8 mouse cellular contexts compared by ENCODE assay signal in the genomic region with DNA sequence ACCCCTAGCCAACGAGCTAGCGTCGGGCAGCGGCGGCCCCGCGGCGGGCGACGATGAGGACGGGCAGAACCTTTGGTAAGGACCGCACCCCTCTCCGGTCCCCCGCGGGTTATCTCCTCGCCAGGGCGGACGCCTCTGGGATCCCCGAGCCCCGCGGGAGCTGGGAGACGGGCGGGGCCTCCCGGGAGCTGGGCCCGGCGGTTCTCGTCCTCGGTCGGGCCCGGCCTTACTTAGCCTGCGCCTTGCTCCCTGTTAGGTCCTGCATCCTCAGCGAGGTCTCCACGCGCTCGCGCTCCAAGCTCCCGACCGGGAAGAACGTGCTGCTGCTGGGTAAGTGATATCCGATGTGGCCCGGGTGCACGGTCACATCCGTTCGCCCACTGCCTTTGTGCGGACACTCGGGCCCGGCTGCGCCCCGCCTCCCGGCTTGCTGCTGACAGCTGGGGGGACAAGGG. TPM values are rescaled to one million over a fixed set of nuclear protein-coding genes. Genes with fewer than 3 reads are reported as not detected.
DNase-seq lines count a peak whose midpoint lies in the region; ATAC-seq and TF ChIP-seq lines count a peak whose summit lies in the region.

No protein-coding gene starts in this region.

- peak overlapping the region; percentile 98 for H3K4me3 ChIP-seq in bone marrow macrophage, adult 2 months (ENCODE audit: insufficient read depth, low read length)
- peak overlapping the region; percentile 76 for H3K4me3 ChIP-seq in forebrain, postnatal 0 days (ENCODE audit: low read depth, low read length)
- peak overlapping the region; percentile 93 for H3K4me3 ChIP-seq in liver, adult 2 months (ENCODE audit: insufficient read depth, low read depth, low read length)
- peak overlapping the region; percentile 86 for H3K4me3 ChIP-seq in myocyte

- no peak for TF ChIP-seq CTCF in bone marrow macrophage, adult 2 months (IDR thresholded peaks at IDR 0.05; ENCODE audit: low read depth, low read length)
- TF ChIP-seq CTCF in forebrain, postnatal 0 days (IDR thresholded peaks at IDR 0.05; ENCODE audit: low read depth) = no peak
- no peak for TF ChIP-seq CTCF in liver, adult 2 months (IDR thresholded peaks at IDR 0.05; ENCODE audit: low read depth, low read length)

- H3K4me2 ChIP-seq in forebrain, postnatal 0 days (ENCODE audit: low read depth) = peak overlapping the region; percentile 66
- H3K4me2 ChIP-seq in myocyte (ENCODE audit: low read depth) = peak overlapping the region; percentile 77

- H3K27me3 ChIP-seq in forebrain, postnatal 0 days (ENCODE audit: insufficient read depth, low read length) = no peaks in the 10 kb centered on the region
- no peaks in the 10 kb centered on the region for H3K27me3 ChIP-seq in liver, adult 2 months (ENCODE audit: control insufficient read depth, insufficient read depth, low read length)
- H3K27me3 ChIP-seq in myocyte (ENCODE audit: control insufficient read depth, insufficient read depth, insufficient read length) = no peaks in the 10 kb centered on the region

- peak; percentile 42 to 48 for DNase-seq in left cerebral cortex, adult 18-20 months (ENCODE audit: low spot score in 2 of 2)
- DNase-seq in left cerebral cortex, postnatal 36 days (ENCODE audit: low spot score in 2 of 2) = no peak
- DNase-seq in forebrain, postnatal 0 days = no peak
- peak; percentile 19 for DNase-seq in liver, adult 2 months (ENCODE audit: extremely low read depth, low read depth, low spot score)
- no peak for DNase-seq in T-cell, adult 2 months (ENCODE audit: low spot score)
- no peak for DNase-seq in spleen, postnatal 36 days (ENCODE audit: low spot score in 2 of 2)

- ATAC-seq in forebrain, postnatal 0 days = peak; percentile 78

- peak overlapping the region; percentile 98 for H3ac ChIP-seq in myocyte (ENCODE audit: control insufficient read depth, insufficient read length)

- H3K4me1 ChIP-seq in bone marrow macrophage, adult 2 months (ENCODE audit: control insufficient read depth, insufficient read depth, low read length) = peaks cover 11% of the 10 kb centered on the region
- peaks cover 20% of the 10 kb centered on the region for H3K4me1 ChIP-seq in forebrain, postnatal 0 days (ENCODE audit: insufficient read depth)
- H3K4me1 ChIP-seq in liver, adult 2 months (ENCODE audit: control insufficient read depth, insufficient read depth, low read length) = peaks cover 8% of the 10 kb centered on the region

- TF ChIP-seq POLR2A in bone marrow macrophage, adult 2 months (IDR thresholded peaks at IDR 0.05; ENCODE audit: borderline replicate concordance, low read depth, low read length) = no peak
- no peak for TF ChIP-seq POLR2A in liver, adult 2 months (IDR thresholded peaks at IDR 0.05; ENCODE audit: extremely low read depth, insufficient read depth, low read length)
- TF ChIP-seq POLR2A in myocyte (IDR thresholded peaks at IDR 0.05; ENCODE audit: insufficient read length, low read depth) = no peak

- peaks cover 4% of the 10 kb centered on the region; the same call in 1 of the 2 replicates for H3K79me2 ChIP-seq in liver, adult 2 months (ENCODE audit: control insufficient read depth, insufficient read depth, low read length)
- peaks cover 47% of the 10 kb centered on the region for H3K79me2 ChIP-seq in myocyte (ENCODE audit: control insufficient read depth, insufficient read depth)

- H3K36me3 ChIP-seq in forebrain, postnatal 0 days (ENCODE audit: insufficient read depth) = peaks cover 21% of the 10 kb centered on the region
- H3K36me3 ChIP-seq in liver, adult 2 months (ENCODE audit: control insufficient read depth, insufficient read depth, low read length) = peaks cover 3% of the 10 kb centered on the region; the same call in 1 of the 2 replicates
- H3K36me3 ChIP-seq in myocyte (ENCODE audit: control insufficient read depth, insufficient read depth) = peaks cover 12% of the 10 kb centered on the region

- intact Hi-C loops in left cerebral cortex, postnatal 36 days (cut with DNase I) = loop anchor here (2.0 kb wide), 1 partner anchor 48 kb away; the partner anchor contains the start of gene Cnot10

- H3K27ac ChIP-seq in bone marrow macrophage, adult 2 months (ENCODE audit: insufficient read depth, low read depth, low read length) = peak overlapping the region; percentile 85
- H3K27ac ChIP-seq in forebrain, postnatal 0 days (ENCODE audit: low read depth, low read length) = peak overlapping the region; percentile 99
- H3K27ac ChIP-seq in liver, adult 2 months (replicated peaks; ENCODE audit: insufficient read depth, low read depth, low read length) = peak overlapping the region; percentile 85

- H3K9me3 ChIP-seq in forebrain, postnatal 0 days (ENCODE audit: low read length) = no peaks in the 10 kb centered on the region

- under 1% methylated on average over 49 of the region's 50 CpGs for WGBS in forebrain, postnatal 0 days
- WGBS in liver, adult 2 months = under 1% methylated on average over 50 of the region's 50 CpGs

- peak overlapping the region; percentile 97 for H3K9ac ChIP-seq in forebrain, postnatal 0 days
- peak overlapping the region; percentile 96 for H3K9ac ChIP-seq in liver, adult 2 months (ENCODE audit: low read depth, low read length)

TF ChIP-seq in myocyte, 11 proteins besides CTCF, POLR2A, EP300 and RAD21:
- TF ChIP-seq MYOG (IDR thresholded peaks at IDR 0.05; ENCODE audit: control insufficient read depth in 1 of 3, insufficient read depth in 1 of 3, insufficient read length in 2 of 3, low read depth in 2 of 3) = no peak
- TF ChIP-seq E2F4 (IDR thresholded peaks at IDR 0.05; ENCODE audit: insufficient read depth) = no peak
- peak in 1 of 3 experiments; percentile 41 for TF ChIP-seq MYOD1 (IDR thresholded peaks at IDR 0.05; ENCODE audit: control insufficient read depth in 1 of 3, insufficient read length in 2 of 3, low read depth in 2 of 3)

RNA-seq across cellular contexts. Expression of gene Dync1li1, which starts 0.4 kb away (rescaled TPM):
- 10 to 100 TPM; 93.8 to 96.2 TPM for total RNA-seq in left cerebral cortex, adult 18-20 months (2021)
- 10 to 100 TPM; 91.3 to 92.5 TPM for total RNA-seq in left cerebral cortex, postnatal 36 days (2021)
- 46.1 and 46.6 TPM in 2 replicates for polyA plus RNA-seq in bone marrow macrophage, adult 2 months (2012; ENCODE audit: insufficient read depth, insufficient read length, missing spikeins)
- 136 and 152 TPM in 2 replicates for total RNA-seq in forebrain, postnatal 0 days (2014; rRNA removed)
- 127 and 145 TPM in 2 replicates for polyA plus RNA-seq in forebrain, postnatal 0 days (2015; fragmentation: Nextera tagmentation; extraction: Ambion mirVana)
- total RNA-seq in liver, adult 2 months (2014; rRNA removed) = 15.7 and 16.1 TPM in 2 replicates
- 4.3 and 4.5 TPM in 2 replicates for polyA plus RNA-seq in liver, adult 2 months (2012; rRNA removed)
- 70.9 TPM for polyA plus RNA-seq in myocyte (2012; fragmentation: generic; extraction: Trizol)

RNA-seq across cellular contexts. Expression of gene Cmtm6, which starts 41.9 kb away (rescaled TPM):
- total RNA-seq in left cerebral cortex, adult 18-20 months (2021) = 10 to 100 TPM; 20.2 to 23.7 TPM
- 10 to 100 TPM; 19.0 to 21.5 TPM for total RNA-seq in left cerebral cortex, postnatal 36 days (2021)
- polyA plus RNA-seq in bone marrow macrophage, adult 2 months (2012; ENCODE audit: insufficient read depth, insufficient read length, missing spikeins) = 95.2 and 96.3 TPM in 2 replicates
- 16.3 and 17.1 TPM in 2 replicates for total RNA-seq in forebrain, postnatal 0 days (2014; rRNA removed)
- polyA plus RNA-seq in forebrain, postnatal 0 days (2015; fragmentation: Nextera tagmentation; extraction: Ambion mirVana) = 19.5 and 22.7 TPM in 2 replicates
- 56.0 and 58.8 TPM in 2 replicates for total RNA-seq in liver, adult 2 months (2014; rRNA removed)
- 54.7 and 69.0 TPM in 2 replicates for polyA plus RNA-seq in liver, adult 2 months (2012; rRNA removed)
- polyA plus RNA-seq in myocyte (2012; fragmentation: generic; extraction: Trizol) = 14.3 TPM

RNA-seq across cellular contexts. Expression of gene Cnot10, which starts 49.0 kb away (rescaled TPM):
- 10 to 100 TPM; 45.2 to 45.3 TPM for total RNA-seq in left cerebral cortex, adult 18-20 months (2021)
- 10 to 100 TPM; 38.2 to 51.7 TPM for total RNA-seq in left cerebral cortex, postnatal 36 days (2021)
- polyA plus RNA-seq in bone marrow macrophage, adult 2 months (2012; ENCODE audit: insufficient read depth, insufficient read length, missing spikeins) = 23.0 and 24.2 TPM in 2 replicates
- 45.2 and 50.6 TPM in 2 replicates for total RNA-seq in forebrain, postnatal 0 days (2014; rRNA removed)
- 44.4 and 47.1 TPM in 2 replicates for polyA plus RNA-seq in forebrain, postnatal 0 days (2015; fragmentation: Nextera tagmentation; extraction: Ambion mirVana)
- total RNA-seq in liver, adult 2 months (2014; rRNA removed) = 15.2 and 15.4 TPM in 2 replicates
- 9.4 and 10.7 TPM in 2 replicates for polyA plus RNA-seq in liver, adult 2 months (2012; rRNA removed)
- polyA plus RNA-seq in myocyte (2012; fragmentation: generic; extraction: Trizol) = 29.1 TPM

Comparison
In these comparisons a context has a peak if more than half of its experiments do, and no peak if none do; other contexts are left out.
1. DNase-seq: peak in left cerebral cortex, adult 18-20 months (2 of 2) and liver, adult 2 months (single experiment); none in left cerebral cortex, postnatal 36 days (0 of 2), forebrain, postnatal 0 days (single experiment), T-cell, adult 2 months (single experiment) and spleen, postnatal 36 days (0 of 2).
2. Peak in every context shown above with its lines, with median percentiles within 50 percentile points of each other: H3K27ac ChIP-seq and H3K4me3 ChIP-seq.